Mouse (Mus musculus): ENCODE results near the gene Golga2. TPM values are rescaled to one million over a fixed set of nuclear protein-coding genes. Genes with fewer than 3 reads are reported as not detected.

Golga2 gene
- polyA plus RNA-seq, 1 experiment from 2014 or later, result 19.7 TPM

- peak; percentile 24 for ATAC-seq
- H3K36me3 ChIP-seq, result no peaks in the 10 kb centered on the region
- WGBS, result under 1% methylated on average over 39 of the region's 52 CpGs
- no peaks in the 10 kb centered on the region for H3K27me3 ChIP-seq (replicated peaks)
- peak within 1 kb of the TSS; percentile 83 for H3K9ac ChIP-seq
- peak within 1 kb of the TSS; percentile 69 for H3K4me3 ChIP-seq (replicated peaks)
- H3K4me1 ChIP-seq (replicated peaks), result peaks cover 27% of the 10 kb centered on the region
- H3K9me3 ChIP-seq, result no peaks in the 10 kb centered on the region
- peak within 1 kb of the TSS; percentile 84 for H3K27ac ChIP-seq
- H3K4me2 ChIP-seq (replicated peaks), result peak within 1 kb of the TSS; percentile 92
These were observed 65.2 kb downstream of the Golga2 start, which contains the start of gene Ciz1 for GRCm38 (mm10) chr2:32352151-32353006. TSS of gene Ciz1 (plus strand) at chr2:32352327.

DNA sequence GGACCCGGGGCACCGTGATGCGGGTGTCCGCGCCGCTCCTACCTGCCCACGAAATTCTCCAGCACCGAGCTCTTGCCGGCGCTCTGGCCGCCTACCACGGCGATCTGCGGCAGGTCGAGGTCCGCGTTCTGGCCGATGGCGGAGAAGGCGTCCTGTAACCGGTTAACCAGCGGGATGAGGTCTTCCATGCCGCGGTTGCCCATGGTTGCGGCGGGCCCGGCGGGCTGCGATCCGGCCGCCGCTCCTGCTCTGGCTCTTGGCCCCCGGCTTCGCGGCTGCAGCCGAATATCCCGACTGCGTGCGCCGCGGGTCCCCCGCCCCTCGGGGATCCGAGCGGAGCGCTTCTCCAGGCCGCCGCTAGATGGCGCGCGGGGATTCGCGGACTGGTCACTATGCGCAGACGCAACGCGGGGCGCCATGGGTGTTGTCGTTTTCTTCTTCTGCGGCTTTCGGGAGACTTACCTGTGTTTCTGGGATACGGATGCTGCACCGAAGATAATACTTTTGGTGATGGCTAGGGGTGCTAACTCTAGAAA, 65.9 kb downstream of the Golga2 start, which contains the start of gene Dnm1:
TSS of gene Dnm1 (minus strand) at position 332 of the 536 bp plus-strand sequence.
- Histone ChIP-seq H3K9ac (peak within 1 kb of the TSS; percentile 83), H3K4me3 (replicated peaks) (peak within 1 kb of the TSS; percentile 69), H3K27ac (peak within 1 kb of the TSS; percentile 86), H3K9me3 (no peaks in the 10 kb centered on the region), H3K4me1 (replicated peaks) (peaks cover 27% of the 10 kb centered on the region), H3K27me3 (replicated peaks) (no peaks in the 10 kb centered on the region), H3K4me2 (replicated peaks) (peak within 1 kb of the TSS; percentile 92), H3K36me3 (no peaks in the 10 kb centered on the region)
- peak; percentile 75 for ATAC-seq
- WGBS, result under 1% methylated on average over 63 of the region's 63 CpGs

DNA sequence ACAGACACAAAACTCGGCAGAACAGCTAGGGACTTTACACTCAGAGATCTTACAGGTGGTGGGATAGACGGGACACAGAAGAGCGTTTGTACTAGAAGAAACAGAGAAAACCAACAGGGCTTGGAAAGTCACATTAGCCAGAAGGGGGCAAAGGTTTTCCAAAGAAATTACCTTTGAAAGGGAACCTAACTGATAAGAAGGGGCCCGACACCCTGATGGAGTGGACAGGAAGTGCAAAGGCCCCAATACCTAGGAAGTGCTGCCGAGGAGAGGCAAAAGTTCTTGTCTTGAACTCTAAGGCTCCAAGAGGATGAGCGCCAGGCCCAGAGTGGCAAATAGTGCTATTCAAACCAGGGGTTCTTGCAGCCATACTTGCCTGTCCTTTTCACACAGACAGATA, 66.7 kb downstream of the Golga2 start:
- WGBS, result 41% methylated on average over 6 of the region's 6 CpGs
- Histone ChIP-seq H3K27me3 (replicated peaks) (no peaks in the 10 kb centered on the region), H3K27ac (peak overlapping the region; percentile 86), H3K4me2 (replicated peaks) (peak overlapping the region; percentile 92), H3K4me3 (replicated peaks) (peak overlapping the region; percentile 69; the same call in 1 of the 2 replicates), H3K36me3 (no peaks in the 10 kb centered on the region), H3K4me1 (replicated peaks) (peaks cover 27% of the 10 kb centered on the region), H3K9ac (0 out of 2 replicates have a peak overlapping the region, but pooled peaks have one; percentile 83), H3K9me3 (no peaks in the 10 kb centered on the region)
- peak; percentile 59 for ATAC-seq

GRCm38 (mm10) chr2:32354336-32354895, 67.2 kb downstream of the Golga2 start:
- Histone ChIP-seq H3K4me2 (replicated peaks) (peak overlapping the region; percentile 92), H3K27me3 (replicated peaks) (no peaks in the 10 kb centered on the region), H3K4me3 (replicated peaks) (no peak overlapping the region), H3K4me1 (replicated peaks) (peaks cover 27% of the 10 kb centered on the region), H3K9ac (no peak overlapping the region), H3K36me3 (no peaks in the 10 kb centered on the region), H3K27ac (peak overlapping the region; percentile 86), H3K9me3 (no peaks in the 10 kb centered on the region)
- 64% methylated on average over 3 of the region's 3 CpGs for WGBS
- ATAC-seq, result peak; percentile 59

- Histone ChIP-seq H3K27ac (no peak overlapping the region), H3K9ac (no peak overlapping the region), H3K36me3 (no peaks in the 10 kb centered on the region), H3K4me2 (replicated peaks) (no peak overlapping the region), H3K9me3 (no peaks in the 10 kb centered on the region), H3K27me3 (replicated peaks) (no peaks in the 10 kb centered on the region), H3K4me1 (replicated peaks) (peaks cover 22% of the 10 kb centered on the region), H3K4me3 (replicated peaks) (no peak overlapping the region)
- no peak for ATAC-seq
- WGBS, result 70% methylated on average over 10 of the region's 10 CpGs
These were observed 69.0 kb downstream of the Golga2 start for GRCm38 (mm10) chr2:32356216-32356615.

Other genes with a start within 250 kb of the Golga2 start
- gene Fam78a, start 202.5 kb upstream of the Golga2 start, polyA plus RNA-seq (2015; fragmentation: Nextera tagmentation; extraction: Ambion mirVana), result 1.8 and 2.0 TPM in 2 replicates
- gene Plpp7, start 191.9 kb upstream of the Golga2 start, polyA plus RNA-seq (2015; fragmentation: Nextera tagmentation; extraction: Ambion mirVana), result 4.3 and 4.5 TPM in 2 replicates
- gene Prrc2b, start 136.3 kb upstream of the Golga2 start, polyA plus RNA-seq (2015; fragmentation: Nextera tagmentation; extraction: Ambion mirVana), result 32.5 and 36.1 TPM in 2 replicates
- 26.0 and 26.8 TPM in 2 replicates for gene Pomt1, start 50.8 kb upstream of the Golga2 start, polyA plus RNA-seq (2015; fragmentation: Nextera tagmentation; extraction: Ambion mirVana)
- 64.7 and 69.0 TPM in 2 replicates for gene Uck1, start 27.2 kb upstream of the Golga2 start, polyA plus RNA-seq (2015; fragmentation: Nextera tagmentation; extraction: Ambion mirVana)
- 387 and 409 TPM in 2 replicates for gene Swi5, start 691 bp downstream of the Golga2 start, polyA plus RNA-seq (2015; fragmentation: Nextera tagmentation; extraction: Ambion mirVana)
- 38.9 and 39.8 TPM in 2 replicates for gene Ciz1, start 64.9 kb downstream of the Golga2 start, polyA plus RNA-seq (2015; fragmentation: Nextera tagmentation; extraction: Ambion mirVana)
- 12.2 and 16.4 TPM in 2 replicates for gene Dnm1, start 66.0 kb downstream of the Golga2 start, polyA plus RNA-seq (2015; fragmentation: Nextera tagmentation; extraction: Ambion mirVana)
- 38.6 and 42.5 TPM in 2 replicates for gene 1110008P14Rik, start 94.6 kb downstream of the Golga2 start, polyA plus RNA-seq (2015; fragmentation: Nextera tagmentation; extraction: Ambion mirVana)
- gene Lcn2, start 100.9 kb downstream of the Golga2 start, polyA plus RNA-seq (2015; fragmentation: Nextera tagmentation; extraction: Ambion mirVana), result 1.8 and 4.7 TPM in 2 replicates
- gene Ptges2, start 108.5 kb downstream of the Golga2 start, polyA plus RNA-seq (2015; fragmentation: Nextera tagmentation; extraction: Ambion mirVana), result 43.5 and 48.2 TPM in 2 replicates
- 4.7 and 5.0 TPM in 2 replicates for gene Naif1, start 163.1 kb downstream of the Golga2 start, polyA plus RNA-seq (2015; fragmentation: Nextera tagmentation; extraction: Ambion mirVana)
- 20.0 and 20.1 TPM in 2 replicates for gene Slc25a25, start 164.1 kb downstream of the Golga2 start, polyA plus RNA-seq (2015; fragmentation: Nextera tagmentation; extraction: Ambion mirVana)
- gene Fam102a, start 247.9 kb downstream of the Golga2 start, polyA plus RNA-seq (2015; fragmentation: Nextera tagmentation; extraction: Ambion mirVana), result 9.7 and 9.8 TPM in 2 replicates